Comparison of ENCODE assay signal across 24 mouse cellular contexts in the genomic region with DNA sequence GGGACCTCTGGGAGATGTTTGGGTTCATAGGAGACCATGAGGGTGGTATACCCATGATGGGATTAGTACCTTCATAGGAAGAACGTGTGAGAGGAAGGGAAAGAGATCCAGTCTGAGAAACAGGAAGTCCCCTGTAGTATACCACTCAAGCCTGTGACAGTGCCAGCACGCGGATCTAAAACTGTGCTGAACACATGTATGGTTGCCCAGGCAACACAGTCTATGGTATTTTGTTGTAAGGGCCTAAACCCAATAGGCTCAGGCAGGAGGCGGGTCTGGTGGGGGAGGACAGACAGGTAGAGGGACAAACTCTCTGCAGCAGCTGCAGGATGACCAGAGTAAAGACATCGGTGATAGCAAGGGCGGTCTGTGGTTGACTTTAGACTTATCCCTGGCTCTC. TPM values are rescaled to one million over a fixed set of nuclear protein-coding genes. Genes with fewer than 3 reads are reported as not detected.
DNase-seq lines count a peak whose midpoint lies in the region; ATAC-seq and TF ChIP-seq lines count a peak whose summit lies in the region.
"Had no signal": no experiment of that assay in that cellular context is flagged by ENCODE, and none has a peak within 500 bp of the region (broad histone marks: within the 10 kb centered on the region; RNA-seq: fewer than 3 reads in every experiment).

No protein-coding gene starts in this region.

- DNase-seq in forebrain, postnatal 0 days = peak; percentile 35
- DNase-seq in liver, embryonic 11.5 days (ENCODE audit: low spot score) = no peak
- no peak for DNase-seq in layer of hippocampus, adult 8-10 months (ENCODE audit: low spot score in 2 of 2)
- no peak for DNase-seq in lung, postnatal 14 days
- DNase-seq: adrenal gland, postnatal 36 days; cerebellum, adult 11 months; cerebellum, postnatal 10 days; gastrocnemius, postnatal 25 days; heart, postnatal 4 days; kidney, adult 8-10 months; kidney, postnatal 14 days; lung, adult 2 months; lung, postnatal 4 days; thymus, postnatal 25 days had no signal

- WGBS in forebrain, postnatal 0 days = 79% methylated on average over 6 of the region's 6 CpGs
- WGBS in forebrain, embryonic 15.5 days = 84% methylated on average over 6 of the region's 6 CpGs
- WGBS in liver, embryonic 11.5 days = 71% methylated on average over 6 of the region's 6 CpGs
- WGBS in liver, embryonic 12.5 days (ENCODE audit: insufficient replicate concordance) = 63% methylated on average over 6 of the region's 6 CpGs

- no peak overlapping the region for H3K4me2 ChIP-seq in forebrain, postnatal 0 days (ENCODE audit: low read depth)
- H3K4me2 ChIP-seq in forebrain, embryonic 15.5 days (replicated peaks) = no peak overlapping the region
- H3K4me2 ChIP-seq in liver, embryonic 11.5 days = no peak overlapping the region
- no peak overlapping the region for H3K4me2 ChIP-seq in liver, embryonic 12.5 days
- H3K4me2 ChIP-seq: hindbrain, embryonic 15.5 days; intestine, embryonic 15.5 days; stomach, embryonic 15.5 days had no signal

- H3K27me3 ChIP-seq in forebrain, postnatal 0 days (ENCODE audit: insufficient read depth, low read length) = no peaks in the 10 kb centered on the region
- H3K27me3 ChIP-seq in forebrain, embryonic 15.5 days = no peaks in the 10 kb centered on the region
- H3K27me3 ChIP-seq in liver, embryonic 11.5 days (replicated peaks; ENCODE audit: control insufficient read depth, insufficient read depth, low read length) = no peaks in the 10 kb centered on the region
- no peaks in the 10 kb centered on the region for H3K27me3 ChIP-seq in liver, embryonic 12.5 days (replicated peaks)
- H3K27me3 ChIP-seq in E14TG2a.4 (ENCODE audit: insufficient read depth, low read length) = peaks cover 6% of the 10 kb centered on the region; the same call in 1 of the 2 replicates
- H3K27me3 ChIP-seq: hindbrain, embryonic 15.5 days; intestine, embryonic 15.5 days; stomach, embryonic 15.5 days had no signal

- ATAC-seq in forebrain, postnatal 0 days = peak; percentile 66
- no peak for ATAC-seq in forebrain, embryonic 15.5 days (replicated peaks)
- ATAC-seq in liver, embryonic 11.5 days (replicated peaks; ENCODE audit: low FRiP score) = 0 out of 2 replicates have a peak, but pooled peaks have one; percentile 34
- no peak for ATAC-seq in liver, embryonic 12.5 days
- ATAC-seq in granulocyte monocyte progenitor cell, adult 5-6 weeks (replicated peaks; ENCODE audit: poor library complexity, severe bottlenecking) = peak; percentile 82
- ATAC-seq: intestine, embryonic 15.5 days had no signal

- TF ChIP-seq CTCF in forebrain, postnatal 0 days (IDR thresholded peaks at IDR 0.05; ENCODE audit: low read depth) = no peak
- no peak for TF ChIP-seq CTCF in E14TG2a.4 (conservative IDR thresholded peaks at IDR 0.05; ENCODE audit: low read length)

- no peaks in the 10 kb centered on the region for H3K4me1 ChIP-seq in forebrain, postnatal 0 days (ENCODE audit: insufficient read depth)
- H3K4me1 ChIP-seq in forebrain, embryonic 15.5 days = no peaks in the 10 kb centered on the region
- H3K4me1 ChIP-seq in liver, embryonic 11.5 days (replicated peaks; ENCODE audit: control insufficient read depth, insufficient read depth, low read length) = peaks cover 4% of the 10 kb centered on the region; the same call in 1 of the 2 replicates
- 0 out of 2 replicates have a peak, but pooled peaks cover 9% of the 10 kb centered on the region for H3K4me1 ChIP-seq in liver, embryonic 12.5 days
- peaks cover 8% of the 10 kb centered on the region for H3K4me1 ChIP-seq in E14TG2a.4 (replicated peaks; ENCODE audit: low read depth, low read length)
- H3K4me1 ChIP-seq: hindbrain, embryonic 15.5 days; intestine, embryonic 15.5 days; limb, embryonic 10.5 days; midbrain, embryonic 10.5 days; stomach, embryonic 15.5 days had no signal

- H3K9ac ChIP-seq in forebrain, postnatal 0 days = no peak overlapping the region
- no peak overlapping the region for H3K9ac ChIP-seq in forebrain, embryonic 15.5 days (replicated peaks)
- no peak overlapping the region for H3K9ac ChIP-seq in liver, embryonic 11.5 days (ENCODE audit: low read depth, low read length)
- H3K9ac ChIP-seq in liver, embryonic 12.5 days = no peak overlapping the region
- H3K9ac ChIP-seq: hindbrain, embryonic 15.5 days; intestine, embryonic 15.5 days; stomach, embryonic 15.5 days had no signal

- no peak overlapping the region for H3K4me3 ChIP-seq in forebrain, postnatal 0 days (ENCODE audit: low read depth, low read length)
- H3K4me3 ChIP-seq in forebrain, embryonic 15.5 days = no peak overlapping the region
- no peak overlapping the region for H3K4me3 ChIP-seq in liver, embryonic 11.5 days (ENCODE audit: low read depth, low read length)
- no peak overlapping the region for H3K4me3 ChIP-seq in liver, embryonic 12.5 days
- peak overlapping the region; percentile 46; the same call in 1 of the 2 replicates for H3K4me3 ChIP-seq in E14TG2a.4 (replicated peaks; ENCODE audit: low read length)
- H3K4me3 ChIP-seq: heart, embryonic 10.5 days; hindbrain, embryonic 15.5 days; intestine, embryonic 15.5 days; limb, embryonic 10.5 days; midbrain, embryonic 10.5 days; stomach, embryonic 15.5 days had no signal

- H3K27ac ChIP-seq in forebrain, postnatal 0 days (ENCODE audit: low read depth, low read length) = no peak overlapping the region
- no peak overlapping the region for H3K27ac ChIP-seq in forebrain, embryonic 15.5 days (replicated peaks)
- no peak overlapping the region for H3K27ac ChIP-seq in liver, embryonic 11.5 days (ENCODE audit: low read depth, low read length)
- no peak overlapping the region for H3K27ac ChIP-seq in liver, embryonic 12.5 days
- H3K27ac ChIP-seq: heart, embryonic 10.5 days; hindbrain, embryonic 15.5 days; intestine, embryonic 15.5 days; limb, embryonic 10.5 days; midbrain, embryonic 10.5 days; stomach, embryonic 15.5 days had no signal

- no peaks in the 10 kb centered on the region for H3K9me3 ChIP-seq in forebrain, postnatal 0 days (ENCODE audit: low read length)
- no peaks in the 10 kb centered on the region for H3K9me3 ChIP-seq in forebrain, embryonic 15.5 days
- H3K9me3 ChIP-seq in liver, embryonic 11.5 days (ENCODE audit: control insufficient read depth, low read length) = no peaks in the 10 kb centered on the region
- H3K9me3 ChIP-seq in liver, embryonic 12.5 days (replicated peaks) = no peaks in the 10 kb centered on the region
- no peaks in the 10 kb centered on the region for H3K9me3 ChIP-seq in E14TG2a.4 (ENCODE audit: low read length)
- H3K9me3 ChIP-seq: heart, embryonic 10.5 days; hindbrain, embryonic 15.5 days; intestine, embryonic 15.5 days; limb, embryonic 10.5 days; midbrain, embryonic 10.5 days; stomach, embryonic 15.5 days had no signal

- H3K36me3 ChIP-seq in forebrain, postnatal 0 days (ENCODE audit: insufficient read depth) = no peaks in the 10 kb centered on the region
- no peaks in the 10 kb centered on the region for H3K36me3 ChIP-seq in forebrain, embryonic 15.5 days
- H3K36me3 ChIP-seq in liver, embryonic 11.5 days (ENCODE audit: control insufficient read depth, insufficient read depth, low read length) = no peaks in the 10 kb centered on the region
- no peaks in the 10 kb centered on the region for H3K36me3 ChIP-seq in liver, embryonic 12.5 days
- H3K36me3 ChIP-seq in E14TG2a.4 (ENCODE audit: insufficient read depth, low read length) = no peaks in the 10 kb centered on the region
- H3K36me3 ChIP-seq: heart, embryonic 10.5 days; hindbrain, embryonic 15.5 days; intestine, embryonic 15.5 days; limb, embryonic 10.5 days; midbrain, embryonic 10.5 days; stomach, embryonic 15.5 days had no signal

RNA-seq across cellular contexts. Expression of gene Teddm2, which starts 53.8 kb away (rescaled TPM):
- total RNA-seq in forebrain, postnatal 0 days (2014; rRNA removed) = 2.3 and 2.9 TPM in 2 replicates
- polyA plus RNA-seq in forebrain, postnatal 0 days (2015; fragmentation: Nextera tagmentation; extraction: Ambion mirVana) = 1.7 and 2.5 TPM in 2 replicates
- 2.2 and 2.5 TPM in 2 replicates for polyA plus RNA-seq in forebrain, embryonic 15.5 days (2015; fragmentation: Nextera tagmentation; extraction: Ambion mirVana)
- 0.21 and 0.45 TPM in 2 replicates for polyA plus RNA-seq in liver, embryonic 11.5 days (2014; fragmentation: Nextera tagmentation; extraction: Ambion mirVana)
- polyA plus RNA-seq in liver, embryonic 12.5 days (2016; fragmentation: Nextera tagmentation; extraction: Ambion mirVana) = 0.36 and 0.44 TPM in 2 replicates
- total RNA-seq in granulocyte monocyte progenitor cell, adult 5-6 weeks (2014; fragmentation: Nextera tagmentation) = 0.11 TPM in 1 of 2 replicates, not detected in the other
- total RNA-seq in granulocyte monocyte progenitor cell, adult 5-6 weeks (2017) = not detected in 2 replicates
- total RNA-seq in layer of hippocampus, adult 8-10 months (2022) = 1 to 10 TPM; 2.2 to 3.9 (median 2.3) TPM

RNA-seq across cellular contexts. Expression of gene Glul, which starts 54.1 kb away (rescaled TPM):
- 297 and 313 TPM in 2 replicates for total RNA-seq in forebrain, postnatal 0 days (2014; rRNA removed)
- polyA plus RNA-seq in forebrain, postnatal 0 days (2015; fragmentation: Nextera tagmentation; extraction: Ambion mirVana) = 254 and 255 TPM in 2 replicates
- 121 and 133 TPM in 2 replicates for polyA plus RNA-seq in forebrain, embryonic 15.5 days (2015; fragmentation: Nextera tagmentation; extraction: Ambion mirVana)
- polyA plus RNA-seq in liver, embryonic 11.5 days (2014; fragmentation: Nextera tagmentation; extraction: Ambion mirVana) = 129 and 146 TPM in 2 replicates
- 100 and 107 TPM in 2 replicates for polyA plus RNA-seq in liver, embryonic 12.5 days (2016; fragmentation: Nextera tagmentation; extraction: Ambion mirVana)
- 60.4 and 67.3 TPM in 2 replicates for total RNA-seq in granulocyte monocyte progenitor cell, adult 5-6 weeks (2014; fragmentation: Nextera tagmentation)
- 50.7 and 59.0 TPM in 2 replicates for total RNA-seq in granulocyte monocyte progenitor cell, adult 5-6 weeks (2017)
- 1,000 to 10,000 TPM; 1,586 to 2,043 (median 1,837) TPM for total RNA-seq in layer of hippocampus, adult 8-10 months (2022)

Comparison
In these comparisons a context has a peak if more than half of its experiments do, and no peak if none do; other contexts are left out.
1. ATAC-seq: peak in forebrain, postnatal 0 days (single experiment), liver, embryonic 11.5 days (single experiment) and granulocyte monocyte progenitor cell, adult 5-6 weeks (single experiment); none in forebrain, embryonic 15.5 days (single experiment) and liver, embryonic 12.5 days (single experiment).